Mouse (Mus musculus): Measurements from ENCODE around the gene Usp10.

DNA sequence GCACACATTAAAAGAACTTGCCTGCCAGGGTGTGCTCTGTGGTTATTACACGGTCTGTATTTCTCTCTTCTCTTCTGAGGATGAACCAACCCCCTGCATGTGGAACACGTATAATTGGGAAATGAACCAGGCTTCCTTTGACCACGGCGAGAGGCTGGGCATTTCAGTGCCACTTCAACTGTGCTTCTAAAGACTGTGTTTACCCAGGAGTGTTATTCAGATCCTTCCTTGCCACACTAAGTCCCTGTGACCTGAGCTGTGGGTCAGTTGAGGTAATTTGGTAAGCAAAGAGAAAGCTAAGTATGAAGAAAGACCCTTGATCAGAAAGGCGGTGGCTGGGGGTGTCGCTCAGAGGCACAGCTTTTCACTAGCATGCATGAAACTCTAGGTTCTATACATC lies 28.9 kb upstream of the Usp10 start:
- TF ChIP-seq CTCF (IDR thresholded peaks at IDR 0.05) (no peak), EP300 (IDR thresholded peaks at IDR 0.05) (no peak)

Measured in lung, postnatal 0 days (tissue).